Mouse (Mus musculus) lung, postnatal 0 days (tissue): Measurements from ENCODE around the gene Olfr1062.
"Not testable (repeated sequence)": the region's sequence is repeated elsewhere in the genome, so short reads cannot be mapped to it uniquely, and the experiment has no call there.

Source experiments
- CTCF ChIP-seq: IDR thresholded peaks from 2 replicates; pipeline ENCODE4 v1.5.1; 2016; ENCODE audit warnings: antibody characterized with exemption, mild to moderate bottlenecking
- EP300 ChIP-seq: IDR thresholded peaks from 2 replicates; pipeline ENCODE4 v1.6.1; 2016; ENCODE audit warnings: antibody characterized with exemption, mild to moderate bottlenecking, control low read depth

DNA sequence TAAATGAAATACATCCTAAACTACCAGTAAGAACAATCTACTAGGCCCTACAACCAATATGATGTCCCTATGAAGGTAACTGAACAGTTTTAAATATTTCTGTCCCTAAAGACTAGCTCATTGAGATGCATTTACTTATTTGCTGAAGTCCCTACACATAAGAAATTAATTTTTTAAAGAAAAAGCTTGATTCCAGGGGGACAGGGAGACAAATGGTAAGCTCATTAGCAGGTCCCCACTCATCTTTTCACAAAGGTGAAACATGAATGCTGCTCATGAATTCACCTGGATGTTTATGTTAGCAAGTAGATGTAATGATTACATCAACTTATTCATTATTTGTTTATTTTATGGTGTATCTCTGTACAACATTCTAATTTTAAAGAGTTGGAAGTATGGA is at the start of gene Olfr1062:
- TF ChIP-seq CTCF, EP300: not testable (repeated sequence)
